Mouse (Mus musculus) cerebellum, adult 2 months (tissue): Measurements from ENCODE around the gene Spata3.

Experiments
- CTCF ChIP-seq: fragments of 200-500 bp; IDR thresholded peaks from 2 replicates; pipeline ENCODE4 v1.5.1; 2011; ENCODE audit warnings: low read depth, mild to moderate bottlenecking, control low read depth, low read length, moderate library complexity, borderline replicate concordance; ENCODE audit not compliant: insufficient read depth
- POLR2A ChIP-seq: fragments of 200-500 bp; IDR thresholded peaks from 2 replicates; pipeline ENCODE4 v1.6.1; 2011; ENCODE audit warnings: low read length, control low read depth, borderline replicate concordance; ENCODE audit not compliant: insufficient read depth

- no peak for TF ChIP-seq CTCF
- no peak for TF ChIP-seq POLR2A
These were observed 38.3 kb downstream of the Spata3 start for GRCm38 (mm10) chr1:86054943-86055342.
